Mouse (Mus musculus) intestine, postnatal 0 days (tissue): ENCODE data around the gene Aak1. TPM values are rescaled to one million over a fixed set of nuclear protein-coding genes. Genes with fewer than 3 reads are reported as not detected.

Source experiments
- ATAC-seq: fragments of 200-750 bp; cut with Nextera tagmentation; 2 replicates; pipeline ENCODE4 v1.8.0; 2017; ENCODE audit warnings: mild to moderate bottlenecking, moderate TSS enrichment, moderate library complexity
- H3K27ac ChIP-seq: fragments of 300-500 bp; sonication (generic); 2 replicates; pipeline ENCODE4 v1.5.1; 2014; ENCODE audit warnings: mild to moderate bottlenecking, low read depth, low read length, moderate library complexity
- H3K27me3 ChIP-seq: fragments of 300-500 bp; sonication (generic); replicated peaks from 2 replicates; pipeline ENCODE4 v1.6.1; 2014; ENCODE audit warnings: low read length, mixed read lengths; ENCODE audit not compliant: control insufficient read depth, insufficient read depth
- H3K36me3 ChIP-seq: fragments of 300-500 bp; sonication (generic); 2 replicates; pipeline ENCODE4 v1.6.1; 2014; ENCODE audit warnings: mild to moderate bottlenecking, moderate library complexity; ENCODE audit not compliant: control insufficient read depth, insufficient read depth
- H3K4me1 ChIP-seq: fragments of 300-500 bp; sonication (generic); replicated peaks from 2 replicates; pipeline ENCODE4 v1.6.1; 2014; ENCODE audit warnings: antibody characterized with exemption, low read length, mixed read lengths; ENCODE audit not compliant: control insufficient read depth, insufficient read depth
- H3K4me2 ChIP-seq: fragments of 300-500 bp; sonication (generic); replicated peaks from 2 replicates; pipeline ENCODE4 v1.6.1; 2014; ENCODE audit warnings: low read depth, mild to moderate bottlenecking, moderate library complexity
- H3K4me3 ChIP-seq: fragments of 300-500 bp; sonication (generic); 2 replicates; pipeline ENCODE4 v1.5.1; 2014; ENCODE audit warnings: low read depth, low read length
- H3K9ac ChIP-seq: fragments of 300-500 bp; sonication (generic); 2 replicates; pipeline ENCODE4 v1.6.1; 2014; ENCODE audit warnings: mild to moderate bottlenecking, low read depth, low read length
- H3K9me3 ChIP-seq: fragments of 300-500 bp; sonication (generic); 2 replicates; pipeline ENCODE4 v1.6.1; 2016; ENCODE audit warnings: mixed run types; ENCODE audit not compliant: control insufficient read depth
- CTCF ChIP-seq: sonication (generic); IDR thresholded peaks from 2 replicates; pipeline ENCODE4 v1.5.1; 2016; ENCODE audit warnings: low read depth, mild to moderate bottlenecking, control low read depth, antibody characterized with exemption, moderate library complexity
- WGBS: fragments of 180-500 bp; shearing (Covaris S2); extraction: QIAGEN DNeasy Blood & Tissue Kit; methylation state at CpG from one replicate; pipeline ENCODE4 v1.1.7; 2014; 5-methylcytosine and 5-hydroxymethylcytosine counted together
- polyA plus RNA-seq: library from polyadenylated mRNA; unstranded; fragments of >200 nt; fragmentation: Nextera tagmentation; extraction: Ambion mirVana; gene quantifications from 2 replicates; pipeline ENCODE4 v1.2.1, GENCODE M21; 2015

The Aak1 gene
- polyA plus RNA-seq, result 5.7 and 7.2 TPM in 2 replicates

- Histone ChIP-seq H3K4me2 (peak within 1 kb of the TSS; percentile 84), H3K27me3 (no peaks in the 10 kb centered on the region), H3K27ac (peak within 1 kb of the TSS; percentile 97), H3K4me1 (no peaks in the 10 kb centered on the region; the same call in 1 of the 2 replicates), H3K4me3 (peak within 1 kb of the TSS; percentile 94), H3K9ac (peak within 1 kb of the TSS; percentile 89), H3K9me3 (no peaks in the 10 kb centered on the region), H3K36me3 (no peaks in the 10 kb centered on the region)
- peak; percentile 83 for ATAC-seq
- under 1% methylated on average over 60 of the region's 60 CpGs for WGBS
- no peak for TF ChIP-seq CTCF
Measured at GRCm38 (mm10) chr6:86848915-86849644, at the start of gene Aak1. Gene Aak1 (plus strand): TSS chr6:86849517.

GRCm38 (mm10) chr6:86800467-86800866 lies 48.9 kb upstream of the Aak1 start:
- TF ChIP-seq CTCF, result no peak
- Histone ChIP-seq H3K4me2 (no peak overlapping the region), H3K4me3 (no peak overlapping the region), H3K9me3 (no peaks in the 10 kb centered on the region), H3K27ac (no peak overlapping the region), H3K4me1 (0 out of 2 replicates have a peak, but pooled peaks cover 2% of the 10 kb centered on the region), H3K27me3 (no peaks in the 10 kb centered on the region), H3K9ac (no peak overlapping the region), H3K36me3 (no peaks in the 10 kb centered on the region)
- 94% methylated on average over 3 of the region's 3 CpGs for WGBS
- ATAC-seq, result no peak

GRCm38 (mm10) chr6:86801431-86801830 lies 47.9 kb upstream of the Aak1 start:
- TF ChIP-seq CTCF, result no peak
- Histone ChIP-seq H3K36me3 (no peaks in the 10 kb centered on the region), H3K27me3 (no peaks in the 10 kb centered on the region), H3K27ac (no peak overlapping the region), H3K4me3 (no peak overlapping the region), H3K9me3 (no peaks in the 10 kb centered on the region), H3K9ac (no peak overlapping the region), H3K4me2 (peak overlapping the region; percentile 17; the same call in 1 of the 2 replicates), H3K4me1 (0 out of 2 replicates have a peak, but pooled peaks cover 2% of the 10 kb centered on the region)
- ATAC-seq, result no peak
- 29% methylated on average over 11 of the region's 11 CpGs for WGBS

- Histone ChIP-seq H3K9me3 (no peaks in the 10 kb centered on the region), H3K27me3 (no peaks in the 10 kb centered on the region), H3K9ac (no peak overlapping the region), H3K4me1 (0 out of 2 replicates have a peak, but pooled peaks cover 2% of the 10 kb centered on the region), H3K4me2 (no peak overlapping the region), H3K4me3 (no peak overlapping the region), H3K36me3 (no peaks in the 10 kb centered on the region), H3K27ac (no peak overlapping the region)
- WGBS, result 74% methylated on average over 3 of the region's 3 CpGs
- TF ChIP-seq CTCF, result no peak
- ATAC-seq, result no peak
Measured at GRCm38 (mm10) chr6:86804646-86805045, 44.7 kb upstream of the Aak1 start.

GRCm38 (mm10) chr6:86806455-86807086 lies 42.7 kb upstream of the Aak1 start:
- H3K9ac ChIP-seq, result no peak overlapping the region
- 0 out of 2 replicates have a peak, but pooled peaks cover 2% of the 10 kb centered on the region for H3K4me1 ChIP-seq
- no peaks in the 10 kb centered on the region for H3K27me3 ChIP-seq
- TF ChIP-seq CTCF, result peak; percentile 99
- H3K36me3 ChIP-seq, result no peaks in the 10 kb centered on the region
- under 1% methylated on average over 5 of the region's 5 CpGs for WGBS
- no peak overlapping the region for H3K27ac ChIP-seq
- H3K4me2 ChIP-seq, result no peak overlapping the region
- 0 out of 2 replicates have a peak, but pooled peaks have one; percentile 25 for ATAC-seq
- no peak overlapping the region for H3K4me3 ChIP-seq
- H3K9me3 ChIP-seq, result no peaks in the 10 kb centered on the region

GRCm38 (mm10) chr6:86812919-86813318 lies 36.4 kb upstream of the Aak1 start:
- H3K9me3 ChIP-seq, result no peaks in the 10 kb centered on the region
- H3K4me3 ChIP-seq, result no peak overlapping the region
- no peak for ATAC-seq
- no peak overlapping the region for H3K9ac ChIP-seq
- no peaks in the 10 kb centered on the region for H3K27me3 ChIP-seq
- WGBS, result 50% methylated on average over 4 of the region's 4 CpGs
- H3K4me2 ChIP-seq, result no peak overlapping the region
- no peaks in the 10 kb centered on the region for H3K4me1 ChIP-seq
- no peak for TF ChIP-seq CTCF
- no peaks in the 10 kb centered on the region for H3K36me3 ChIP-seq
- no peak overlapping the region for H3K27ac ChIP-seq
